Mouse (Mus musculus) kidney, adult 2 months (tissue): ENCODE data around the gene Cdc42bpg.

Experiments
- CTCF ChIP-seq: fragments of 200-500 bp; conservative IDR thresholded peaks from 2 replicates; pipeline ENCODE4 v1.5.1; 2011; ENCODE audit warnings: low read depth, mild to moderate bottlenecking, control low read depth, low read length, moderate library complexity, mixed read lengths; ENCODE audit not compliant: insufficient read depth, insufficient read length
- POLR2A ChIP-seq: fragments of 200-500 bp; IDR thresholded peaks from one replicate; pipeline ENCODE4 v1.6.1; 2011; ENCODE audit warnings: low read depth, low read length, control low read depth

- no peak for TF ChIP-seq CTCF
- TF ChIP-seq POLR2A: no peak
Observed at GRCm38 (mm10) chr19:6343996-6344395, 37.7 kb downstream of the Cdc42bpg start.
